Mouse (Mus musculus) large intestine, adult 2 months (tissue): ENCODE data around the gene Wfdc6b. TPM values are rescaled to one million over a fixed set of nuclear protein-coding genes. Genes with fewer than 3 reads are reported as not detected.
"Not testable (repeated sequence)": the region's sequence is repeated elsewhere in the genome, so short reads cannot be mapped to it uniquely, and the experiment has no call there.

Source experiments
- DNase-seq: peaks from one replicate; pipeline ENCODE4 v3.0.0-alpha.2; 2012; ENCODE audit warnings: low read depth, low spot score
- WGBS: fragments of 180-500 bp; shearing (Covaris S2); methylation state at CpG from one replicate; pipeline ENCODE4 v1.1.7; 2018; 5-methylcytosine and 5-hydroxymethylcytosine counted together
- polyA plus RNA-seq: library from polyadenylated mRNA; depleted of rRNA; stranded (reverse); fragments of >200 nt; gene quantifications from 2 replicates; pipeline ENCODE4 v1.2.3, GENCODE M21; 2012; rRNA removed

Wfdc6b gene
- not detected in 2 replicates for polyA plus RNA-seq

DNA sequence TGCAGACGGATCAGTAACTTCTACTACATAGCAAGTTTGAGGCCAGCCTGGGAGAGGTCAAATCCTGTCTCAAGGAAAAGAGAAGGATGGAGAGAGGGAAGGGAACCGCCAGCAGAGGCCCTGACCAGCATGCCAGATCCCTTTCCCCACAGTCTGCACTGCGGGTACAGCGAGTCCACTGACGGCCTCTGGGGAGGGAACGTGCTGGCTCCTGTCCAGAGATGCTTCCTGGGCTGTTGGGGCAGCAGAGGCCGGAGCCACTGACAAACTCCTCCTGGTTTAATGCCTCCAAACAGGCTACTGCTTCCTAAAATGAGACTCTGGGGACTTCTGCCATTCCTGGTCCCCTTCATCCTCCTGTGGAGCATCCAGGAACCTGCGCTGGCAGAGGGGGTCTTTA, at the start of gene Wfdc6b, which contains the start of gene Wfdc8:
Gene Wfdc6b (plus strand): TSS at position 52 of the 400 bp plus-strand sequence.
Gene Wfdc8 (minus strand): TSS at position 156 of the 400 bp plus-strand sequence.
- DNase-seq: not testable (repeated sequence)
- WGBS: 48% methylated on average over 8 of the region's 8 CpGs

GRCm38 (mm10) chr2:164564346-164564745, 49.0 kb upstream of the Wfdc6b start:
- WGBS: 48% methylated on average over 5 of the region's 5 CpGs
- no peak for DNase-seq

DNA sequence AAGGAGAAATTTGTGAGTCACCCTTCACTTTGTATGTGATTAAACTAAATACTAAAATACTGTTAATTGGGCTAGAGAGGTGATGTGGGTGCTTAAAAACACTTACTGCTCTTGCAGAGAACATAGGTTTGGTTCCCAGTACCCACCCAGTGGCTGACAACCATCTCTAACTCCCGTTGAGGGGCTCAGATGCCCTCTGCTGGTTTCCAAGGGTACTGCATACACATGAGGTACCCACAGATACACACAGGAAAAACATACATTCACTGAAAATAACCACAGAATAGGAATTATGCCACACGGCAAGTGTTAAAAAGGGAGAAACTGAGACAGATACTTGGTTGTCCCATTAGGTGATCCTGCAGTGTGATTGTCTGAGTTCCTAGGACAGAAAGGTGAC, 46.3 kb upstream of the Wfdc6b start:
- 86% methylated on average over 2 of the region's 2 CpGs for WGBS
- DNase-seq: no peak

- 69% methylated on average over 5 of the region's 5 CpGs for WGBS
- no peak for DNase-seq
Observed at GRCm38 (mm10) chr2:164567460-164567859, 45.9 kb upstream of the Wfdc6b start.

- DNase-seq: not testable (repeated sequence)
- WGBS: 70% methylated on average over 6 of the region's 6 CpGs
Observed at GRCm38 (mm10) chr2:164573359-164573758, 40.0 kb upstream of the Wfdc6b start, which contains the start of gene Spint3. Gene Spint3 (minus strand): TSS chr2:164573459.

DNA sequence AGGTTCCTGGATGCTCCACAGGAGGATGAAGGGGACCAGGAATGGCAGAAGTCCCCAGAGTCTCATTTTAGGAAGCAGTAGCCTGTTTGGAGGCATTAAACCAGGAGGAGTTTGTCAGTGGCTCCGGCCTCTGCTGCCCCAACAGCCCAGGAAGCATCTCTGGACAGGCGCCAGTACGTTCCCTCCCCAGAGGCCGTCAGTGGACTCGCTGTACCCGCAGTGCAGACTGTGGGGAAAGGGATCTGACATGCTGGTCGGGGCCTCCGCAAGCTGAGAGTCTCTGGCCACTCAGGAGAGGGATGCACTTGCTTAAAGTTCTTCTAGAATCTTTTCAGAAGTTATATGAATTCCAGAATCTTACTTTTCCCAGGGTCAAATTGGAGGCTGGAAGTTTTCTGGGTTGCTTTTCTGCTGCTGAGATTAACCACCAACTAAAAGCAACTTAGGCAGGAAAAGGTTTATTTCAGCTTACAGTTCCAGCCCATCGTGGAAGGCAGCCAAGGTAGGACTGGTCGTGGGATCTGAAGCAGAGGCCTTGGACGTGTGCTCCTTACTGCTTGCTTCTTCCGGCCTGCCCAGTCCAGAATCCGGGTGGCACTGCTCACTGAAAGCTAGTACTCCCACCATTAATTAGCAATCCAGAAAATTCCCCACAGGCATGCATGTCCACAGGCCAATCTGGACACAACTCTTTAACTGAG, 28.1 kb upstream of the Wfdc6b start, which contains the start of gene Wfdc6a:
Gene Wfdc6a (minus strand): TSS at position 423 of the 701 bp plus-strand sequence.
- DNase-seq: not testable (repeated sequence)
- 45% methylated on average over 13 of the region's 13 CpGs for WGBS

DNA sequence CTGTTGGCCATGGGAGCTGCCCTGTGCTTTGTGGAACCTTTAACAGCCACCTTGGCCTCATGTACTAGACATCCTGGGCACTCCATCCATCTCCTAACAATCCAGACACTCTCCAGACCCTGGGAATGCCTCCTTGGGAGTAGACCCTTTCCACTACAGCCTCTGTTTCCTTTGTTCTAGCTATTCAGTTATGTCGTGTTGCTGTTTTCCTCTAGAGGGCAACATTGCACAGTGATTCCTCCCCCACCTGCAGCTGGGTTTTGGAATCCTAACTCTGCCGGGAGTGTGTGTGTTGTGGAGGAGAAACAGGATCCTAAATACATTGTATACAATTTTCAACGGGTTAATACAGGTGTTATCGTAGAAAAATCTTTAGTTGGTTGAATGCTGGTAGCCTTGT, 21.3 kb upstream of the Wfdc6b start:
- 4% methylated on average over 4 of the region's 4 CpGs for WGBS
- DNase-seq: no peak

GRCm38 (mm10) chr2:164593494-164593893, 19.8 kb upstream of the Wfdc6b start, which contains the start of gene Eppin:
Gene Eppin (minus strand): TSS chr2:164593594.
- no peak for DNase-seq
- WGBS: 79% methylated on average over 4 of the region's 4 CpGs

DNA sequence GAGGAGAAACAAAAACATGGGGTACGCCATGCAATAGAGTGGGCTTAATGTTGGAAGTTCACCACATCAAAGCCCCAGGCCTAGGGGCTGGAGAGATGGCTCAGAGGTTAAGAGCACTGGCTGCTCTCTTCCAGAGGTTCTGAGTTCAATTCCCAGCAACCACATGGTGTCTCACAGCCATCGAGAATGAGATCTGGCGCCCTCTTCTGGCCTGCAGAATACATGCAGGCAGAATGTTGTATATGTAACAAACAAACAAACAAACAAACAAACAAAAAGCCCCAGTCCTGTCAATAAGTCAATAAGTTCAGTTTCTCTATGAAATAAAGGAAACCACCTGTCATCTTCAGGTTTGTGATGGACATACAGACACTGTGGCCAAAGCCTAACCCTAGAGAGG, 13.1 kb upstream of the Wfdc6b start:
- WGBS: 62% methylated on average over 3 of the region's 3 CpGs
- DNase-seq: no peak

DNA sequence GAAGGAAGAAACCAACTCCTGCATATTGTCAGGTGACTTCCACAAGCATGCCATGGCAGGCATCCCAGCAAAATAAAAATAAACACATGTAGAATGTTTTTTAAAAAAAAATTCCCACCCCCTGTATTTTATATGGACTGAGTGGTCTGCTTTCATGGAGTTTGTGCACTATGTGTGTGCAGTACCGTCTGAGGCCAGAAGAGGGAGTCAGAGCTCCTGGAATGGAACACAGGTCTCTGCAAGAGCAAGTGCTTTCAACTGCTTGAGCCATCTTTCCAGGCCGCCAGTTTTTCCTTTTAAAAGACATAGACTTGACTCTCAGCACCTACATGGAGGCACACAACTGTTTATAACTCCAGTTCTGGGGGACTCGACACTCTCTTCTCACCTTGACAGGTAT, 9.8 kb upstream of the Wfdc6b start:
- DNase-seq: no peak
- WGBS: 91% methylated on average over 3 of the region's 3 CpGs

DNA sequence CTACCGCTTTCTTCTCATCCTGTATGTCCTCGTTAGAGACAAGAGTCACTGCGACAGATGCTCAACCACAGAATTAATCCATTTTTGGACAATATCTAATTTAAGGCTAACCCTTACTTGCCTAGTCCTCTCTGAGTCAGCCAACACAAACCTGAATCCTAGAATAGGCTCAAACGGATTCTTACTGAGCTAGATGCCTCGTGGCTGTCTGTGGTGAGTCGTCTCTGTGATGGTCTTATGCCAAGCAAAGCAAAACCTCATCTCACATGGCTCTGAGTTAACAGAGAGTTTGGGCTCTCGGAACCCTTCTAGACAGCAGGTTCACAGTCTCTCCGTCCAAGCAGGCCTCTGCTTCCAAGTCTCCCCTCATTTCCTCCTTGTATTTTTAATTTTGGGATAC, 8.9 kb upstream of the Wfdc6b start:
- DNase-seq: no peak
- 88% methylated on average over 8 of the region's 8 CpGs for WGBS

DNA sequence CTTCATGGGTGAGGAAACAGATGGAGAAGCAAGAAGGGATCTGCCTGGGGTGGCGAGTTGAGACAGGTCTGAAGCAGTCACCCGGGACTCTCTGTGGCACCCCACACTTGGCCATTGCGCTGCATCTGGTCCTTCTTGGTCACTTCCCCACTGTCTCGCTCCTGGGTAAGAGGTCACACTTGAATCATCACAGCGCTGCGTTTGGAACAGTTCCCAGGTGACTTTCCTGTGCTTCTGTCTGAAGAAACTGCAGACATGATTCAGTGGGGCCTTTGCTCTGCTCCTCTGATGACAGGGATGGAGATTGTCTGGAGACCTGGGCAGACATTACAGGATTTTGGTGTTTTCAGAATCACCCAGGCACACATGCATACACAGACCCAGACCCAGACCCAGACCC, 4.5 kb upstream of the Wfdc6b start:
- WGBS: 66% methylated on average over 6 of the region's 6 CpGs
- no peak for DNase-seq

DNA sequence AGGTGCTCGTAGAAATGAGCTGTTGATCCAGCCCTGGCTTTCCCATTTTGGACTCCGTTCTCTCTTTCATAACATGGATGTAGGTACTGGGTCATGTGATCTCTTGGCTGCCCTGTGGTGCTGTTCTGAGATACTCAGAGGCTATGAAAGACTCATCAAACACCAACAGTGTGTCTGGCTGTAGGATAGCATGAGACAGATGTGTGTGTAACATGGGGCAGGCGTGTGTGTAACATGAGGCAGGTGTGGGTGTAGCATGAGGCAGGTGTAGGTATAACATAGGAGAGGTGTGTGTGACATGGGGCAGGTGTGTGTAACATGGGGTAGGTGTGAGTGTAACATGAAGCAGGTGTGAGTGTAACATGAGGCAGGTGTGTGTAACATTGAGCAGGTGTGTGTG, 2.1 kb downstream of the Wfdc6b start:
- 87% methylated on average over 3 of the region's 3 CpGs for WGBS
- no peak for DNase-seq

DNA sequence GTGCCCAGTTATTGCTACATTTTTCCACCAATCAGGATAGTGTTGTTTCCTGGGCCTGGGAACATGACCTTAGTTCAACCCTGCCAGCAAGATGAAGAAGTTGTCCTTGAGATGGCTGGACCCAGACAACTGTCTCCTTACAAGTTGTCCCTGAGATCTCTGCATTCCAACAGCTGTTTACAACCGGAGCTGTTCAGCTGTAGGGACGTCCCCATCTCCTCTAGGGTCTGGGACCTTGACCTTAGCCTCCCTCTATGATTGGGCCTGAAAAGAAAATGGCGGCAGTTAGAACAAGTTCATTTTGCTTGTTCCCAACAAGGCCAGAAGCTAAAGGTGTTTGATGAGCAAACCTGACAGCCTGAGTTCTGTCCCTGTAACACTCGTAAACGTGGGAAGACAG, 5.7 kb downstream of the Wfdc6b start:
- DNase-seq: no peak
- 51% methylated on average over 5 of the region's 5 CpGs for WGBS

- WGBS: 73% methylated on average over 4 of the region's 4 CpGs
- no peak for DNase-seq
Observed at GRCm38 (mm10) chr2:164621775-164622174, 8.5 kb downstream of the Wfdc6b start.

GRCm38 (mm10) chr2:164635266-164635665, 21.9 kb downstream of the Wfdc6b start:
- DNase-seq: no peak
- WGBS: 75% methylated on average over 9 of the region's 9 CpGs

GRCm38 (mm10) chr2:164638696-164639095, 25.4 kb downstream of the Wfdc6b start, which contains the start of gene Wfdc16:
Gene Wfdc16 (minus strand): TSS chr2:164638796.
- DNase-seq: no peak
- WGBS: 44% methylated on average over 3 of the region's 3 CpGs

- WGBS: 43% methylated on average over 7 of the region's 7 CpGs
- no peak for DNase-seq
Observed at GRCm38 (mm10) chr2:164641129-164641528, 27.8 kb downstream of the Wfdc6b start.

- 75% methylated on average over 13 of the region's 13 CpGs for WGBS
- no peak for DNase-seq
Observed at GRCm38 (mm10) chr2:164641881-164642673, 28.8 kb downstream of the Wfdc6b start.

GRCm38 (mm10) chr2:164655858-164656257, 42.5 kb downstream of the Wfdc6b start, which contains the start of gene Wfdc10:
Gene Wfdc10 (plus strand): TSS chr2:164656046.
- WGBS: 13% methylated on average over 11 of the region's 11 CpGs
- DNase-seq: no peak
